Mouse (Mus musculus) granulocyte monocyte progenitor cell, adult 5-6 weeks (primary cell): ENCODE data around the gene Plin5. TPM values are rescaled to one million over a fixed set of nuclear protein-coding genes. Genes with fewer than 3 reads are reported as not detected.

Experiments
- ATAC-seq: replicated peaks from 2 replicates; pipeline ENCODE4 v1.8.0; 2016; ENCODE audit warnings: mild to moderate bottlenecking, moderate TSS enrichment, inconsistent platforms; ENCODE audit not compliant: poor library complexity, severe bottlenecking
- total RNA-seq, 2 experiments: library from RNA; stranded (forward) in 1 of 2; stranded (reverse) in 1 of 2; fragments of 200-712, 200-1000 nt in 1 of 2; fragments of >200 nt in 1 of 2; fragmentation: Nextera tagmentation in 1 of 2; gene quantifications; 2 replicates each; pipeline ENCODE4 v1.2.3; 2014 to 2017

The Plin5 gene
- total RNA-seq, 2 experiments from 2014 or later: not detected

- peak; percentile 50 for ATAC-seq
Observed at GRCm38 (mm10) chr17:56134463-56134971, 17.1 kb upstream of the Plin5 start.

DNA sequence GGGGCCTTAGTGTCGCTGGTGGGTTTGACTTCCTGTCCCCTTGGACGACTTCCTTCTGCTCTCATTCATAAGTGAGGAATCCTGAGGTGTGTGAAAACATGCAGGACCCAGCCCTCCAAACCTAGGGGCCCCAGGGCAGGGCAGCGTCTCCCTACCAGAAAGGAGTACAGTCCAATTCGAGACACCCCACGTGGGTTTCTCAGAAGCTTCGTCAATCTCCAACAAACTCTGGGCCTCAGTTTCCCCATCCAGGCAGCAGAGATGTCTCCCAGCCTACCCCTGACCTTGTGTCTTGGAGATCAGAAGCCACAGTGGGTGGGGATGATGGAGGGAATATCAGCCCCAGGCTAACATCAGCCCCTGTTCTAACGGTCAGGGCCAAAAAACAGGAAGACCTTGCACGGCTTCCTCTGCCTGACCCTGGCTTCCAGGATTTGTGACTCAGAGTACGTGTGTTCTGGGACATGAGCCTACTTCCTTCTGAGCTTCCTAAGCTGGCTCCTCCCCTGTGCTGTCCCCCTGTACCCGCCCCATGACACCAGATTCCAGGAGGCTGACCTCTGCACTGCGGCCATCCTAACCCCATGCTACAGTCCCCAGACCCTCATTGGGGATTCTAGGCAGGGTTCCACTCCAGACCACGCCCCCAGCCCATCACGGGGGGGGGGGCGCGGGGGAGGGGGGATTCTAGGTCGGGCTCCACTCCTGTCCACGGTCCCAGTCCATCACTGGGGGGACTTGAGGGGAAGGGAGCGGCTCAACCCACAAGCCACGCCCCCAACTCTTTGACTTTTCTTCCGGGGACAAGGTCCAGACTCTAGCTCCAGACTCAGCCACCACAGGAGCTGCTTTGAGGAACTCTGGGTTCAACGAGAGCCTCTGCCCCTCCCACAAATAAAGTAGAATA lies 16.3 kb upstream of the Plin5 start:
- ATAC-seq: peak; percentile 73

DNA sequence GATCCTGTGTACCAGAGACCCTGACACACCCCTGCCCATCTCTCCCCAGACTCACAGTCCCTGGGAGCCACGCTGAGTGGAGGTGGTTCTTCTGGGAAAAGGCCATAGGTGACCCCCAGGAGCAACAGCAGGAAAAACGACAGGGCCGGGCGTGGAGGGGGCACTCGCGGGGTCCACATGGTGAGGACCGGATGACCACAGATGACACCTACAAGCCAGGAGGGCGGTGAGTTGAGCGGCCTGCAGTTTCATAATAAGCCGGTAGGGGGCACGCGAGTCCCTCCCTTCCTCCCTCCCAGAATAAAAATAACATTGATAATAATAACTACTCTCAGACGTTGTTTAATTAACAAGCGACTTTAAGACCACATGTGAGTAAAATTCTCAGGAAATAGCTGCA lies 15.3 kb upstream of the Plin5 start:
- peak; percentile 33 for ATAC-seq

- ATAC-seq: 0 out of 2 replicates have a peak, but pooled peaks have one; percentile 11
Observed at GRCm38 (mm10) chr17:56131814-56132213, 14.4 kb upstream of the Plin5 start.

DNA sequence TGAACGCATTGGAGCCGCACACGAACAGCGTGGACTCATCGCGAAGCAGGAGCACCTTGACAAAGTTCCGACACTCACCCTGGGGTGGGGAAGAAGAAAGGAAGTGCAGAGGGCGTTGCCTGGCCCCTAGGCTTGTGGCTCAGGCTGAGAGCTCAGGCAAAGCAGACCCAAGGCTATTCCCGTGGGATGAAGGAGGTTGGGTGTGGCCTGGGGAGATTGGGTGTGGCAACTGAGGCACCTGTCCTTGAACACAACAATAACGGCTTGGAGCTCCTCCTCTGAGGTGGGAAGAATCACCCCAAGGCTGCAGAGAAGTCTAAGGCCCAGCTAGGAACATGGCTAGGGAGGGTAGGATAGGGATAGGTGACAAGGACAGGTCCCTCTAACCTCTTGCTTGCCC lies 13.7 kb upstream of the Plin5 start:
- ATAC-seq: no peak

DNA sequence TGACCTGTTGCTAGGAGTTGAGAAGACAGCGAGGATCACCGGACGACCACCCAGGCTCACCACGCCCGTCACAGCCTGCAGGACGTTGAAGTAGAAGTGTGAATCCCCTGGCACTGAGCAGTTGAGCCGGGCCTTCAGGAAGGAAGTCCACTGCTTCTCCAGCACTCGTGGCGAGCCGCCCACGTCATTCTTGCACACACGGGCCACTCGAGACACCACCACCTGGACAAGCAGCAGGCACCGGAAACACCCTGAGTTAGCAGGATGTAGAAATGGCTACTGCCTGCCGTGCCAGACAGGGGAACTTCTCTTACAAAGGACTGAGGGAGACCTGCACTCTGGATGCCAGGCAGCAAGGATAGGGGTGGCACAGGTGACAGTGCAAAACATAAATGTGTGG lies 10.8 kb upstream of the Plin5 start:
- ATAC-seq: no peak

DNA sequence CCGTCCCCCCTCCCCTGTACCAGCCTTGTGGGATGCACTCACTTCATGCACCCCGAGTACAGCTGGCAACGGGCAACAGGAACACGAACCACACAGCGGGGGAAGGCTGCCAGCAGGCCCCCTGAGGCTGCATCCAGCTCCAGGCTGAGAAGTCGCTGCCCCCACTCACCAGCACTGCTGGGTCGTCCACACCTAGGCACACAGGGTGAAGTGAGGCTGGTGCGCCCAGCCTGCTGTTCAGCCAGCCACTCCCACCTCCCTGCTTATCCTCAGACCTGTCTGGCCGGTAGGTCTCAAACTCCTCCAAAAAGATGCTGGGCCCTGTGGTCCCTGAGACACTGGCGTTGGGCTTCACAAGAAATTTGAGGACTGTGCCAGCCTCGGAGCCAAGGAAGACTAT lies 8.8 kb upstream of the Plin5 start:
- ATAC-seq: no peak

DNA sequence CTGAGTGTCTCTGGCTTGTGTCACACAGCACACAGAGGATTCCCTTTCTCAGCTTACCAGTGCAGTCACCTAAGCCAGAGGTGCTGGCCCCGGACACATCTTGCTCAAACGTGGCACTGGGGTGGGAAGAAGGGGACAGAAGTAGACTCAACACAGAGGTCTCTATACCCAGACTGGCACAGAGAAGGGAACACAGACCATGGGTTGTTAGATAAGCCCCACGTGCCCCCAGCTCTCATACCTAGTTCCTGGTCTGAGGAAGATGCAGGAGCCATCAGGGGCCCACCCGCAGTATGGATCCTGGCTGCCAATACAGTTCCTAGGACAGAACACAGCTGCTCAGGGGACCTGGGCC lies 7.9 kb upstream of the Plin5 start:
- ATAC-seq: no peak

- peak; percentile 31; the same call in 1 of the 2 replicates for ATAC-seq
Observed at GRCm38 (mm10) chr17:56124377-56125275, 7.2 kb upstream of the Plin5 start.

DNA sequence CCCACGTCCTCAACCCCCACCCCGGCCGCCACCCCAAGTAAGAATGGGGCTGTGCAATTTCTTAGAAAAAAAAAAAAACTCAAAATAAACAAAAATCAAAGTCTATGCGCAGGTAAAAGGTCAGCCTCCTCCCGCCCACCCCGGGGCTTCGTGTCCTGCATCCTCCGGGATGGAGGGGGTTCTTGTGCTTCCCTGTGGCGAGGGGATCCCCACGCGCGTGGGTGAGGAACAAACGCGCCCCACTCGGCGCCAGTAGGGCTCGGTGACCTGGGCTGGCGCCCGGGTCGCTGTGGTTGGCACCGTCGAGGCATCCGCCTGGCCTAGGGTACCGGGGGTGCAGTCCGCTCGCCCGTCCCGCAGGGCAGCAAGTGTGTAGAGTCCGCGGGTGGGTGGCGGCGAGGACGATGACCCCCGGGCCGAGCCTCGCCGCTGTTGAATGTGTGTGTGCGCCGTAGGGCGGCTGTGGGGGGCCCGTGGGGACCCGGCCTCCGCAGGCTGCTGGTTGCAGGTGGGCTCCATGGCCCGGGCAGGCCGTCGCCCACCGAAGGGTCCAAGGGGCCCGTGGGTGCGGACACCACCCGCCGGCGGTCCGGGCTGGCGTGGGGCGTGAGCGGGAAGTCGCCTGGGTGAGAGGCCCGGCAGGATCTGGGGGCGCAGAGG lies 6.4 kb upstream of the Plin5 start:
- ATAC-seq: no peak

- ATAC-seq: no peak
Observed at GRCm38 (mm10) chr17:56123161-56123560, 5.8 kb upstream of the Plin5 start.

- 0 out of 2 replicates have a peak, but pooled peaks have one; percentile 12 for ATAC-seq
Observed at GRCm38 (mm10) chr17:56121826-56122225, 4.4 kb upstream of the Plin5 start, which contains the start of gene Lrg1. Lrg1 (minus strand) TSS chr17:56122001.

DNA sequence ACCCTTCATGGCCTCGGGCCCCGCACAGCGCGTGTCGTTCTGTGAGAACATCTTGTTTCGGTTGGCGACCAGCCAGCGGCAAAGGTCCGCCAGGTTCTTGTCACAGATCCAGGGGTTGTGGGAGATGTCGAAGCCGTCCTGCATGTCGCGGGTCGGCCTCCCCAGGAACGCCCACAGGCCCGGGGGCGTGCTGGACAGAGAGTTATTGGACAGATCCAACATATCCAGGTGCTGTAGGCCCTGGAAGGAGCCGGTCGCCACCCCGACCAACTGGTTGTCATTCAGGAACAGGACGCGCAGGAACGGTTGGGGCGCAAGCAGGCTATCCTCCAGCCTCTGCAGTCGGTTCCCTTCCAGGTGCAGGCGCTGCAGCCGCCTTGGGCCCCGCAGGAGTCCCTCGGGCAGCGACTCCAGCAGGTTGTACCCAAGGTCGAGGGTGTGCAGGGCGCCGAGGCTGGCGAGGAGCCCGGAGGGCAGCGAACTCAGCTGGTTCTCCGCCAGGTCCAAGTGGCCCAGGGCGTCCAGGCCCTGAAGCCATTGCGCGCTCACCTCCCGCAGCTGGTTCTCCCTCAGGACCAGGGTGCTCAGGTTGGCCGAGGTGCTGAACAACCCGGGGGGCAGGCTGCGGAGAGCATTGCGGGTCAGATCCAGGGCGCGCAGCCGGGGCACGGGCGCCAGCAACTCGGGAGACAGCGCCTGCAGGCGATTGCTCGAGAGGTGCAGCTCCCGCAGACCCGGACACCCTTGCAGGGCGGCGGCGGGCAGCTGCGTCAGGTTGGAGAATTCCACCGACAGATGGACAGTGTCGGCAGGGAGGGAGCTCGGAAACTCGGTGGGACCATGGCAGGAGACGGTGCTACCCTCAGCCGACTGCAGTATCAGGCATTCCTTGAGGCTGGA lies 2.8 kb upstream of the Plin5 start:
- ATAC-seq: peak; percentile 6

GRCm38 (mm10) chr17:56119431-56119830 lies 2.0 kb upstream of the Plin5 start:
- 0 out of 2 replicates have a peak, but pooled peaks have one; percentile 4 for ATAC-seq

DNA sequence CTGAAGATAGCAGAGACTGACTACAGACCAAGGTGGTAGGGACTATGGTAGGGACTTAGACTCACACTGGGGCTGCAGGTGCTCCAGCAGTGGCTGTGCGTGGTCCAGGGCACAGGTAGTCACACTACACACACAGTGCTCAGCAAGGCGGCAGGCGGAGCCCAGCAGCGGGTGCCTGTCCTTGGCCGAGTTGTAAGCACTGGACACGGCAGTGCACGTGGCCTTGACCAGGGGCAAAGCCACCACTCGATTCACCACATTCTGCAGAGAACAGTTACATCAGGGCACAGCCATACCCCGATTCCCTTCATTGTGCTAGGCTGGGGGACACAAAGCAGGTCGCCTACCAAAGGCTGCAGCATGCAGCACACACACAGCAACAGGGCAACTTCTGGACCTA lies 1.2 kb downstream of the Plin5 start:
- no peak for ATAC-seq

GRCm38 (mm10) chr17:56112743-56113142 lies 4.7 kb downstream of the Plin5 start:
- no peak for ATAC-seq

GRCm38 (mm10) chr17:56111864-56112263 lies 5.5 kb downstream of the Plin5 start:
- peak; percentile 77 for ATAC-seq

DNA sequence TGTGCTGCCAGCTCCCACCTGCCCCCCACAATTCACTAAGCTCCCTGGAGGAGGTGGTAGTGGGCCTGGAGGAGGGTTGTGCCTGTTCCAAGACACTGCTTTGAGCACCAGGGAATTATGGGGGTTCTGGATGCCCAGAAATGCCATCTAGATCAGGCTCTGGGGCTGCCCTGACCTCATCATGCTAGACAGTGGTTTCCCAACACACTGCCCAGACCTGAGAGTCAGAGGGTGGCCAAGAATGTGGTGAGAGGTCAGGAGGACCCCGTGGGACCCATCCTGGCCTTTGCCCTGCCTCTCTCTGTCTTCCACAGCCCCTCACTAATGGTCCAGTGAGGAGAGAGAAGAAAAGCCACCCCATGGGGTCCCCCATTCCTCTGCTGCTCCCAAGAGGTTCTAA lies 6.4 kb downstream of the Plin5 start:
- ATAC-seq: no peak

GRCm38 (mm10) chr17:56110571-56110970 lies 6.8 kb downstream of the Plin5 start:
- ATAC-seq: no peak
